Mouse (Mus musculus) gonadal fat pad, adult 2 months (tissue): ENCODE data around the gene Slc16a4. TPM values are rescaled to one million over a fixed set of nuclear protein-coding genes. Genes with fewer than 3 reads are reported as not detected.
"Not testable (repeated sequence)": the region's sequence is repeated elsewhere in the genome, so short reads cannot be mapped to it uniquely, and the experiment has no call there.

ENCODE experiments used
- DNase-seq: peaks from one replicate; pipeline ENCODE4 v3.0.0-alpha.2; 2012; ENCODE audit warnings: low read depth
- polyA plus RNA-seq: library from polyadenylated mRNA; depleted of rRNA; stranded (reverse); fragments of >200 nt; gene quantifications from 2 replicates; pipeline ENCODE4 v1.2.3, GENCODE M21; 2012

Gene Slc16a4
- polyA plus RNA-seq, 1 experiment = 2.7 TPM

GRCm38 (mm10) chr3:107295672-107296360 lies 4.8 kb downstream of the Slc16a4 start:
- no peak for DNase-seq

GRCm38 (mm10) chr3:107296917-107297316 lies 5.9 kb downstream of the Slc16a4 start:
- not testable (repeated sequence) for DNase-seq

- no peak for DNase-seq
Measured at GRCm38 (mm10) chr3:107317338-107317737, 26.3 kb downstream of the Slc16a4 start.

- no peak for DNase-seq
Measured at GRCm38 (mm10) chr3:107321141-107321540, 30.1 kb downstream of the Slc16a4 start.

GRCm38 (mm10) chr3:107321776-107322175 lies 30.7 kb downstream of the Slc16a4 start:
- DNase-seq = no peak

GRCm38 (mm10) chr3:107326442-107326841 lies 35.4 kb downstream of the Slc16a4 start:
- DNase-seq = no peak

GRCm38 (mm10) chr3:107330503-107331424 lies 39.7 kb downstream of the Slc16a4 start:
- no peak for DNase-seq

GRCm38 (mm10) chr3:107331746-107332126 lies 40.7 kb downstream of the Slc16a4 start:
- no peak for DNase-seq

GRCm38 (mm10) chr3:107332127-107332959 lies 41.3 kb downstream of the Slc16a4 start:
- DNase-seq = no peak

- DNase-seq = peak; percentile 98
Measured at GRCm38 (mm10) chr3:107332960-107333380, 41.9 kb downstream of the Slc16a4 start.

- DNase-seq = peak; percentile 100
Measured at GRCm38 (mm10) chr3:107333381-107334201, 42.6 kb downstream of the Slc16a4 start, which contains the start of gene Rbm15. TSS of gene Rbm15 (minus strand) at chr3:107333673.

- DNase-seq = no peak
Measured at GRCm38 (mm10) chr3:107334202-107334934, 43.3 kb downstream of the Slc16a4 start.

GRCm38 (mm10) chr3:107343971-107344370 lies 52.9 kb downstream of the Slc16a4 start:
- no peak for DNase-seq

GRCm38 (mm10) chr3:107345033-107345725 lies 54.1 kb downstream of the Slc16a4 start:
- no peak for DNase-seq

- no peak for DNase-seq
Measured at GRCm38 (mm10) chr3:107349006-107349405, 58.0 kb downstream of the Slc16a4 start.

GRCm38 (mm10) chr3:107351706-107352105 lies 60.7 kb downstream of the Slc16a4 start:
- no peak for DNase-seq

- DNase-seq = no peak
Measured at GRCm38 (mm10) chr3:107355618-107356260, 64.7 kb downstream of the Slc16a4 start.

GRCm38 (mm10) chr3:107356964-107357441 lies 66.0 kb downstream of the Slc16a4 start:
- DNase-seq = no peak

GRCm38 (mm10) chr3:107357700-107358234 lies 66.7 kb downstream of the Slc16a4 start:
- no peak for DNase-seq
